Mouse (Mus musculus) large intestine, adult 2 months (tissue): ENCODE measurements around the gene Cd47. TPM values are rescaled to one million over a fixed set of nuclear protein-coding genes. Genes with fewer than 3 reads are reported as not detected.

Experiments used
- DNase-seq: peaks from one replicate; pipeline ENCODE4 v3.0.0-alpha.2; 2012; ENCODE audit warnings: low read depth, low spot score
- WGBS: fragments of 180-500 bp; shearing (Covaris S2); methylation state at CpG from one replicate; pipeline ENCODE4 v1.1.7; 2018; 5-methylcytosine and 5-hydroxymethylcytosine counted together
- polyA plus RNA-seq: library from polyadenylated mRNA; depleted of rRNA; stranded (reverse); fragments of >200 nt; gene quantifications from 2 replicates; pipeline ENCODE4 v1.2.3, GENCODE M21; 2012

Gene Cd47
- polyA plus RNA-seq, 1 experiment, result 57.3 TPM

DNA sequence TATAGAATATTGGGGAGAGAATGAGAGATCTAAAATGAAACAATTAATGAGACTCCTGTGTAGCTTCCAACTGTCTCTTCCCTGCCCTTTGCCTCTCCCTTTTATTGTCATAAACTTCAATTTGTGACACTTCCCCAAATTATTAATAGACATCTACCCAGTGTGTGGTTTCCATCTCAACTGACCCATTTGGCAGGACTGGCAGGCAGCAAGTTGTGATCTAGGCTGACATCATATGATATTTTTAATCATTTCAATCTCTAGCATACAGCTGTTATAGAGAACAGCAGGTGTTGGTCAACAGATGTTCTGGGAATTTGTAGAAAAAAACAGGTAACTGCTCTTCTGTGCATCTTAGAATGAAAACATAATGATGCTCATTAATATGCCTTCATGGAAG lies 17.0 kb upstream of the Cd47 start:
- no peak for DNase-seq

DNA sequence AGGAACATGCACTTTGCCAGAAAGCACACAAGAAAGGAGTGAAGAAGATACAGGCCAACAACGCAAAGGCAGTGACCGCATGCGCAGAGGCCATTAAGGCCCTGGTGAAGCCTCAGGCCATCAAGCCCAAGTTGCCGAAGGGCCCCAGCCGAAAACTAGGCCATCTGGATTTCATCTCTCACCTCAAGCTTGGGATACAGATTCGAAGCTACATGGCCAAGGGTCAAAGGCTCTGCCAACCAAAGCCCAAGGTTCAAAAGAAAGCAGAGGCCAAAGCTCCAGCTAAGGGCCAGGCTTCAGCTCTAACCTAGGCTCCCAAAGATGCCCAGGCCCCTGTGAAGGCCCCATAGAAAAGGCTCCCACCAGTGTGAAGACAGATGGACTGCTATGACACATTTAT lies 14.2 kb upstream of the Cd47 start:
- 91% methylated on average over 6 of the region's 6 CpGs for WGBS

DNA sequence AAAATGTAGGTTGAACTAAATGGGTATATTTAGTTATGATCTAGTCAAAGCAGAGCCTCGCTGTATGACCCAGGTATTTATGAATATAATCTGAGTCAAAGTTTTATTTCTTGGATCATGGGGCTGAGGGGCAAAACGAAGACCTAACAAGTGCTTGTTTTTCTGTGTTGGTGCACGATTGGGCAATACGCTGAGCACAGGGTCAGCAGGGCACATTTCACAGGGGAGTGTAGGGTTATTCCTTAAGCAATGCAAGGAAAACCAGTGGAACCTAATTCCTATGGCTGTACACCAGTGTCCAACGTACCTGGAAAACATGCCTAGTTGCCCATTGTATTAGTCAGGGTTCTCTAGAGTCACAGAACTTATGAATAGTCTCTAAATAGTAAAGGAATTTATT lies 12.6 kb upstream of the Cd47 start:
- WGBS, result 79% methylated on average over 5 of the region's 5 CpGs
- no peak for DNase-seq

More for the DNA sequence above, 14.2 kb upstream of the Cd47 start:
- DNase-seq, result no peak

GRCm38 (mm10) chr16:49790575-49791465 lies 9.5 kb upstream of the Cd47 start:
- no peak for DNase-seq
- WGBS, result 79% methylated on average over 9 of the region's 9 CpGs

GRCm38 (mm10) chr16:49792446-49792878 lies 7.9 kb upstream of the Cd47 start:
- no peak for DNase-seq
- WGBS, result 44% methylated on average over 9 of the region's 9 CpGs

- 87% methylated on average over 9 of the region's 9 CpGs for WGBS
- no peak for DNase-seq
Measured at GRCm38 (mm10) chr16:49793596-49793995, 6.7 kb upstream of the Cd47 start.

- no peak for DNase-seq
- 83% methylated on average over 2 of the region's 2 CpGs for WGBS
Measured at GRCm38 (mm10) chr16:49796271-49796670, 4.1 kb upstream of the Cd47 start.

- DNase-seq, result no peak
- 75% methylated on average over 2 of the region's 2 CpGs for WGBS
Measured at GRCm38 (mm10) chr16:49796954-49797353, 3.4 kb upstream of the Cd47 start.

DNA sequence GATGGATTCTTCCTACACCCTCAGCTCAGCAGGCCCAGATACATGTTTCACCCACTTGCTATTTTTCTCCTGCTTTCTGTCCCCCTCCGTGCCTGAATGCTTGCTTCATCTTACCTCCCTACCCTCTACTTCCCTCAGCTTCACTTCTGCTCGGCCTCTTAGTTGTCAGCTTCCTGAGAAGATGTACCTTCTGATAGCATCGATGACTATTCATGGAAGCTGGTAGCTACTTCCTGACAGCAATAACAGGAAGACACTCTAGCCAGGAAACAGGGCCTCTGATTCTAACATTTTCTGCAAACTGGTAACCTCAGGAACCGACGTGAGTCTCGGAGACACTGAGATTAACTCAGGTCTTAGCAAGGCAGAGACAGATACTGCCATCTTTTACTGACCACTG lies 1.5 kb upstream of the Cd47 start:
- WGBS, result 73% methylated on average over 6 of the region's 6 CpGs
- no peak for DNase-seq

- 79% methylated on average over 5 of the region's 5 CpGs for WGBS
- DNase-seq, result no peak
Measured at GRCm38 (mm10) chr16:49800996-49801395, 663 bp downstream of the Cd47 start.

DNA sequence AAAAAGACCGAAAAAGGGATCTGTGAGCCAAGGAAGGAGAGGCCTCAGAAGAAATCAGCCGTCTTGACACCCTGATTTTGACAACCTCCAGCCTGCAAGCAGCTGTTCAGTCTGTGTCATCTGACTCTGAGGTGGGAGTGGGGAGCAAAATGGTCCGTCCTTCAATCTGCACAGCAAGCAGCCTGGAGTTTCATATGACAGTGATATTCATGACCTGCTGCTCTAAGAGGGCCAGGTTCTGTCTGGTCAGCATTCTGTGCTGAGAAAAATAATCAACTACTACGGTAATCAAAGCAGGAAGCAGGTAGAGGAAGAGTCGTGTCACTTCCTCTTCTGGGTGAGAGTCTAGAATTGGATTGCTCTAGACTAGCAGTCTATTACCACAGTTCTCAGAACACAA lies 1.1 kb downstream of the Cd47 start:
- 66% methylated on average over 5 of the region's 5 CpGs for WGBS
- no peak for DNase-seq

DNA sequence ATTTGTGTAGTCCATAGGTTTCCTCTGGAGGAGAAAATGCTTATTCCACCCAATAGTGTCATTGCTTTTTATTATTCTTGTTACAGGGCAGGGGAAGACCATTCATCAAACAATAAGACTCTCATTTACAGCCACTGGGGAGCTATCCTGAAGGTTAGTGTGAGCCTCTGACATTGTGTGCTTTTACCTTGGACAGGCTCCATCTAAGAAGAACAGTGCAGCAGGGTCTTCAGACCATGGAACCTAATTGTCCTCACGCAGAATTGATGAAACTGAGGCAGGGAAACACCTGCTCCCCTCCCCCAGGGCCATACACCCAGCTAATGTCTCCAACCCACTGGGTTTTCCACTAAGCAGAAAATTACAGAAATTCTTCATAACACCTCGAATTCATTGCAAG lies 2.7 kb downstream of the Cd47 start:
- DNase-seq, result no peak
- WGBS, result 68% methylated on average over 2 of the region's 2 CpGs

GRCm38 (mm10) chr16:49803932-49804461 lies 3.7 kb downstream of the Cd47 start:
- WGBS, result 12% methylated on average over 12 of the region's 12 CpGs
- no peak for DNase-seq

DNA sequence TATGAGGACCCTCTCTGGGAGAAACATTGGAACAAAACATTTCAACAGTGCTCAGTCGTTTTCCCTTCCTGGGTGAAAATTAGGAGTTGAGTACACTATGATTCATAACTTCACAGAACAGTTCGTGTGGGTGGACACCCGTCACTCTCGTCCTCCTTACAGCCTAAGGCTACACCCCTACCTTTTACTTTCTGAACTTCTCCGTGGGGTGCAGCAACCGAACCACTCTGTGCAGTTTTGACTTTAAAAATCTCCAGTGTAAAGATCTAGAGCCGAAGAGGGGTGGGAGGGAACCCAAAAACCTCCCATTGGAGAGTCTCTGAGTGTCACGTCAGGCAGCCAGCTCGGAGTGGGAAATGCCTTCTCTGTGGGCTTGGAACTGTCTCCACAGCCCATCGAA lies 6.6 kb downstream of the Cd47 start:
- DNase-seq, result no peak
- WGBS, result 75% methylated on average over 10 of the region's 10 CpGs

- DNase-seq, result no peak
- 55% methylated on average over 7 of the region's 7 CpGs for WGBS
Measured at GRCm38 (mm10) chr16:49807419-49807841, 7.1 kb downstream of the Cd47 start.

GRCm38 (mm10) chr16:49807862-49808430 lies 7.6 kb downstream of the Cd47 start:
- 80% methylated on average over 18 of the region's 18 CpGs for WGBS

GRCm38 (mm10) chr16:49811897-49812296 lies 11.6 kb downstream of the Cd47 start:
- 51% methylated on average over 2 of the region's 2 CpGs for WGBS
- no peak for DNase-seq

More at GRCm38 (mm10) chr16:49807862-49808430, 7.6 kb downstream of the Cd47 start:
- DNase-seq, result no peak

DNA sequence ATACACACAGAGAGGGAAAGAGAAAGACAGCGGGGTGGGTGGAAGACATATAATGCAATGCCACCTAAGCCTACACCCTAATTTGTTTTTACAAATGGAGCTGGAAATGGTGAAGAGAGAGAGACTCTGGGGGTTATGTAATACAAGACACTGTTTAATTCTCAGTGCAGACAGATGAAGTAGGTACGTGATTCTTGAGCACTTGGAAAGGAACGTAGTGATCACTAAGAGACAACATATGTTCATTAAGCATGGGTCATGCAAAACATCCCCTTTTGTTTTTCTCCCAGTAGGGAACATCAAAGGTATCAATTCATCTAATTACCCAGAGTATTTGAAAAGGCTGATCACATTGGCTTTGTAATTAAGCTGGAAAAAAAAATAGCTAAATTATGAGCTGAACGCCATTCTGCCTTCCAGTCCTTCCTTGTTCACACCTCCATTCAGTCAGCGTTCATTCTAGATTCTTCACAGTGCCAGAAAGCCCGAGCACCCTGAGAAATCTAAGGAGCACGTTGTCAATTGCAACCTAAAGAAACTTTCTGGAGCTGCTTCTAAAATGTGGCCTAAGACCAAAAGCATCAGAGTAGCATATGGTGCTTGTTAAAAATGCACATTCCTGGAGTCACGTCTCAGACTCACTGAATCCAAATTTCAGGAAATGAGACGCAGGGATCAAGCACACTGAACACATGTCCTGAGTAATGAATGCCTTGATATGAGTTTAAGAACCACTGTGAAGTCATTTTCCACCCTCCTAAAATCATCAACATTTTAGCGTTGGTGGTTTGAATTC lies 12.7 kb downstream of the Cd47 start:
- WGBS, result 81% methylated on average over 10 of the region's 10 CpGs
- DNase-seq, result no peak

GRCm38 (mm10) chr16:49814419-49814818 lies 14.1 kb downstream of the Cd47 start:
- DNase-seq, result no peak
- WGBS, result 51% methylated on average over 4 of the region's 4 CpGs

GRCm38 (mm10) chr16:49816889-49817288 lies 16.6 kb downstream of the Cd47 start:
- no peak for DNase-seq
- WGBS, result 86% methylated on average over 3 of the region's 3 CpGs
